Comparison of ENCODE assay signal across 12 mouse cellular contexts in the genomic region with DNA sequence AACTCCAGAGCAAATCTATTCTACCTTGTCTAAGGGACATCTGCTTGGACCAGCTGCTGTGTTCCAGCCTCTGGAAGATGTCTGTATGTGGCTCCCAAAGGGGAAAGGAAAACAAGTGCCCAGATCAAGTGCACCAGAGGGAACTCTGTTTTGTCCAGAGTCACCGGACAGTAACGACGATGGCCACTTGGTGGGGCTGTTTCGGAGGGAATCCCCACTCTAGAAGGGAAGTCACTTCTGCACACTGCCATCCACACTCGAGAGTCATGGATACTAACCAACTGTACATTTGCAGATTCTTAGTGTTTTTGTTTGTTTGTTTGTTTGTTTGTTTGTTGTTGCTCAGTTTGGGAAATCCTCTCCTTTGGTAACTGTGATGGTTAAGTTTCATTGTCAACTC. TPM values are rescaled to one million over a fixed set of nuclear protein-coding genes. Genes with fewer than 3 reads are reported as not detected.
DNase-seq lines count a peak whose midpoint lies in the region; ATAC-seq and TF ChIP-seq lines count a peak whose summit lies in the region.
"Had no signal": no experiment of that assay in that cellular context is flagged by ENCODE, and none has a peak within 500 bp of the region (broad histone marks: within the 10 kb centered on the region; RNA-seq: fewer than 3 reads in every experiment).

No protein-coding gene starts in this region.

- H3K79me2 ChIP-seq in liver, adult 2 months (ENCODE audit: control insufficient read depth, insufficient read depth, low read length) = no peaks in the 10 kb centered on the region

- intact Hi-C loops in heart, postnatal 36 days (cut with DNase I) = no loop called here

- peak overlapping the region; percentile 41; the same call in 1 of the 2 replicates for H3K9ac ChIP-seq in liver, adult 2 months (ENCODE audit: low read depth, low read length)
- H3K9ac ChIP-seq in midbrain, embryonic 13.5 days (replicated peaks) = no peak overlapping the region
- H3K9ac ChIP-seq: heart, embryonic 13.5 days; lung, embryonic 15.5 days had no signal

- ATAC-seq in midbrain, embryonic 13.5 days = no peak

- no peaks in the 10 kb centered on the region for H3K27me3 ChIP-seq in liver, adult 2 months (ENCODE audit: control insufficient read depth, insufficient read depth, low read length)
- no peaks in the 10 kb centered on the region for H3K27me3 ChIP-seq in midbrain, embryonic 13.5 days
- H3K27me3 ChIP-seq: heart, embryonic 13.5 days; lung, embryonic 15.5 days had no signal

- no peaks in the 10 kb centered on the region for H3K9me3 ChIP-seq in midbrain, embryonic 13.5 days
- H3K9me3 ChIP-seq: lung, embryonic 15.5 days had no signal

- peak; percentile 50; the same call in 1 of the 2 replicates for TF ChIP-seq CTCF in brain, embryonic 14.5 days (IDR thresholded peaks at IDR 0.05; ENCODE audit: borderline replicate concordance, extremely low read depth, insufficient read depth, insufficient read length)
- TF ChIP-seq CTCF in liver, adult 2 months (IDR thresholded peaks at IDR 0.05; ENCODE audit: low read depth, low read length) = peak; percentile 78

- H3K36me3 ChIP-seq in liver, adult 2 months (ENCODE audit: control insufficient read depth, insufficient read depth, low read length) = no peaks in the 10 kb centered on the region
- no peaks in the 10 kb centered on the region for H3K36me3 ChIP-seq in midbrain, embryonic 13.5 days
- H3K36me3 ChIP-seq: heart, embryonic 13.5 days; lung, embryonic 15.5 days had no signal

- no peak overlapping the region for H3K4me3 ChIP-seq in liver, adult 2 months (ENCODE audit: insufficient read depth, low read depth, low read length)
- no peak overlapping the region for H3K4me3 ChIP-seq in midbrain, embryonic 13.5 days (replicated peaks)
- H3K4me3 ChIP-seq: heart, embryonic 13.5 days; lung, embryonic 15.5 days had no signal

- H3K4me1 ChIP-seq in liver, adult 2 months (ENCODE audit: control insufficient read depth, insufficient read depth, low read length) = peaks cover 9% of the 10 kb centered on the region
- peaks cover 11% of the 10 kb centered on the region; the same call in 1 of the 2 replicates for H3K4me1 ChIP-seq in midbrain, embryonic 13.5 days (replicated peaks)
- H3K4me1 ChIP-seq: heart, embryonic 13.5 days; lung, embryonic 15.5 days had no signal

- peak overlapping the region; percentile 81 for H3K27ac ChIP-seq in liver, adult 2 months (replicated peaks; ENCODE audit: insufficient read depth, low read depth, low read length)
- H3K27ac ChIP-seq in midbrain, embryonic 13.5 days = no peak overlapping the region
- H3K27ac ChIP-seq: heart, embryonic 13.5 days; lung, embryonic 15.5 days had no signal

- no peak overlapping the region for H3K4me2 ChIP-seq in midbrain, embryonic 13.5 days (replicated peaks)
- H3K4me2 ChIP-seq: heart, embryonic 13.5 days; lung, embryonic 15.5 days had no signal

- no peak for TF ChIP-seq POLR2A in brain, embryonic 14.5 days (IDR thresholded peaks at IDR 0.05; ENCODE audit: borderline replicate concordance, extremely low read depth, insufficient read depth, insufficient read length, poor library complexity, severe bottlenecking)
- TF ChIP-seq POLR2A in liver, adult 2 months (IDR thresholded peaks at IDR 0.05; ENCODE audit: extremely low read depth, insufficient read depth, low read length) = no peak

- DNase-seq in heart, postnatal 36 days = peak; percentile 10 to 40
- DNase-seq in heart, adult 11 months = no peak
- DNase-seq in right cerebral cortex, adult 18-20 months = peak; percentile 7
- DNase-seq in right cerebral cortex, postnatal 36 days (ENCODE audit: low spot score in 2 of 2) = no peak
- DNase-seq in brain, embryonic 14.5 days (ENCODE audit: low read depth) = no peak
- DNase-seq in liver, adult 2 months (ENCODE audit: extremely low read depth, low read depth, low spot score) = peak; percentile 61
- DNase-seq in thymus, adult 18-20 months = no peak

- 35% methylated on average over 5 of the region's 5 CpGs for WGBS in liver, adult 2 months
- 34% methylated on average over 5 of the region's 5 CpGs for WGBS in midbrain, embryonic 13.5 days

RNA-seq across cellular contexts. Expression of gene Hsd17b2, which starts 4.5 kb away (rescaled TPM):
- total RNA-seq in heart, postnatal 36 days (2021) = not detected
- 0.08 TPM in 1 of 2 replicates, not detected in the other for polyA plus RNA-seq in brain, embryonic 14.5 days (2012; rRNA removed)
- total RNA-seq in liver, adult 2 months (2014; rRNA removed) = 228 and 380 TPM in 2 replicates
- 234 and 259 TPM in 2 replicates for polyA plus RNA-seq in liver, adult 2 months (2012; rRNA removed)
- 0.16 TPM in 1 of 2 replicates, not detected in the other for polyA plus RNA-seq in midbrain, embryonic 13.5 days (2015; fragmentation: Nextera tagmentation; extraction: Ambion mirVana)
- total RNA-seq: adrenal gland, adult 18-20 months had no signal
- polyA plus RNA-seq: spleen, adult 2 months had no signal

RNA-seq across cellular contexts. Expression of gene Sdr42e1, which starts 23.8 kb away (rescaled TPM):
- total RNA-seq in heart, postnatal 36 days (2021) = 1 to 10 TPM; 2.2 to 2.4 TPM
- 1.7 and 1.8 TPM in 2 replicates for polyA plus RNA-seq in brain, embryonic 14.5 days (2012; rRNA removed)
- 56.5 and 77.6 TPM in 2 replicates for total RNA-seq in liver, adult 2 months (2014; rRNA removed)
- 124 and 131 TPM in 2 replicates for polyA plus RNA-seq in liver, adult 2 months (2012; rRNA removed)
- 0.78 and 1.0 TPM in 2 replicates for polyA plus RNA-seq in midbrain, embryonic 13.5 days (2015; fragmentation: Nextera tagmentation; extraction: Ambion mirVana)

Comparison
In these comparisons a context has a peak if more than half of its experiments do, and no peak if none do; other contexts are left out.
1. DNase-seq: peak in heart, postnatal 36 days (2 of 2), right cerebral cortex, adult 18-20 months (single experiment) and liver, adult 2 months (single experiment); none in heart, adult 11 months (single experiment), right cerebral cortex, postnatal 36 days (0 of 2), brain, embryonic 14.5 days (single experiment) and thymus, adult 18-20 months (0 of 2).
2. RNA of gene Hsd17b2, which starts 4.5 kb away (polyA plus RNA-seq): 234 to 259 TPM in liver, adult 2 months; 0.16 TPM in midbrain, embryonic 13.5 days and 0.08 TPM in brain, embryonic 14.5 days; every median in the first group is over 100 times any median in the second.
3. RNA of gene Sdr42e1, which starts 23.8 kb away (polyA plus RNA-seq): 124 to 131 TPM in liver, adult 2 months; 1.7 to 1.8 TPM in brain, embryonic 14.5 days and 0.78 to 1.0 TPM in midbrain, embryonic 13.5 days; every median in the first group is over 10 times any median in the second.